Mouse (Mus musculus): ENCODE data around the gene St6galnac5. TPM values are rescaled to one million over a fixed set of nuclear protein-coding genes. Genes with fewer than 3 reads are reported as not detected.

The St6galnac5 gene
- total RNA-seq, 2 experiments from 2014 or later, result not detected

DNA sequence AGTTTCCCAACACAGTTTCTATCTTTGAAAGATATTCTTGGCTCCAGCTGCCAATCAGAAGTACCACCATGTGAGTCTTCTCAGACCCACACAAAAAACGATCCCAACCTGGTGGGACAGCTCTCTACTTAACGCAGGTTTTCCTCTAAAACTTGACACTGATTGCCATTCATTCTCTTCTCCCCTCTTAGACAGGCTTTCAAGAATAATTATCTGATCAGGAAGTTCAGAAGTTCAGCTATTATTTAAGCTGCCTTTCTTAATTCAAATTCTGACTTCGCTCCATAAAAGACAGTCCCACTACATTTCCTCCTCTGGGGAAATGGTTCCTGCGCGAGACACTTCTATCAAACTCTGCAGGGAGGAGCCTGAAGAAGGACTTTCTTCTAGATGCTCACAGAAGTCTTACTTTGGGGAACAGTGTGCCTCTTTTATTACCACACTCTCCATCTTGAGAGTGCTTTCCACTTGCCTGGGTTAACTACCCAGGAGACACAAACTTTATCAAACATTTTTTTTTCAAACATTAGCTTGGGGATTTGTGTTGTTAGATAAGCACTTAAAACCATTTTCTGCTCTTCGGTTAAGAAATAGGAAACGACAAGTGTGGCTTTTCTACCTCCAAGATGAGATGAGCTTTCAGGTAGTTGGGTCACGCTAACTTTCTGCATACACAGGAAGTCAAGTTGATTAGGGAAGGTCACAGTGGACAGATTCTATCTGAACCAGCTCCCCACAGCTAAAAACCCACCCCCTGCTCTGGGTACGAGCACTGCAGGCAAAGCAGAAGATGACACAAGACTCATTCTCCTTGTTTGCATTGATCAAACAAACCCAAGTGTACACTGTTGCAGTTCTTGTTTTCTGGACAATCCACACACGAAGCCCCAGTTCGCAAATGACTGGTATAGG lies 30.2 kb downstream of the St6galnac5 start:
- intact Hi-C loops (cut with DNase I), result loop anchor here (10.0 kb wide), 1 partner anchor 167 kb away; no protein-coding TSS in a partner anchor
- DNase-seq, result no peak

DNA sequence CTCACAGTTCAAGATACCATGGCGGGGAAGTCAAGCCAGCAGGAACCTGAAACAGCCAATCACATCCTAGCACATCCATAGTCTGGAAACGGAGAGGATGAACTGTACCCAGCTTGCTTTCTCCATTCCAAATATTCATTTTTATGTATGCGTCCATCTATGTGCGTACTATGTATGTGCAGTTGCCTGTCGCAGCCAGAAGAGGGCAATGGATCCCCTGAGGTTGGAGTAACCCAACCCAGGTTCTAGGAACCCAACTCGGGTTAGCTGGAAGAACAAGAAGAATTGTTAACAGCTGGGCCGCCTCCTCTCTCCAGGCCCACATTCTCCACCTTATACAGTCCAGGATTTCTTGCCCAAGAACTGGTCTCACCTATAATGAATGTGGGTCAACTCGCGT lies 31.1 kb downstream of the St6galnac5 start:
- intact Hi-C loops (cut with DNase I), result loop anchor here (10.0 kb wide), 1 partner anchor 166 kb away; no protein-coding TSS in a partner anchor
- no peak for DNase-seq

DNA sequence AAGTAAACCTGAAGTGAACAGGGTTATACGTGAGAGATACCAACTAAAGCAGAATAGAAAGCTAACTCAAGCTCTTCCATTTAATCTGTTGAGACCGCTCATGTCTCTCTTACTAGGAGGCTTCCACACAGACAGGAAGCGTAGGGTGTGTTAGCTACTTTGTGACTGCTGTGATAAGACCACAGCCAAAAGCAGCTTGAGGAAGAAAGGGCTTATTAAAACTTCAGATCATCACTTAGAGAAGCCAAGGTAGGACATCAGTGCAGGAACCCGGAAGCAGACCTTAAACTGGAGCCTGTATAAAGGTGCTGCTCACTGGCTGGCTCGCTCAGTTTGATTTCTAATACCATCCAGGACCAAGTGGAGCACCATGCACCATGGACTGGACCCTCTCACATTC lies 31.7 kb downstream of the St6galnac5 start:
- intact Hi-C loops (cut with DNase I), result loop anchor here (10.0 kb wide), 1 partner anchor 165 kb away; no protein-coding TSS in a partner anchor
- no peak for DNase-seq

- no peak for DNase-seq
- intact Hi-C loops (cut with DNase I), result no loop called here
These were observed 32.7 kb downstream of the St6galnac5 start for GRCm38 (mm10) chr3:152949233-152949777.

GRCm38 (mm10) chr3:152948556-152948955 lies 33.5 kb downstream of the St6galnac5 start:
- intact Hi-C loops (cut with DNase I), result no loop called here
- no peak for DNase-seq

- no peak for DNase-seq
- intact Hi-C loops (cut with DNase I), result no loop called here
These were observed 34.9 kb downstream of the St6galnac5 start for GRCm38 (mm10) chr3:152947031-152947640.

GRCm38 (mm10) chr3:152944766-152945165 lies 37.3 kb downstream of the St6galnac5 start:
- DNase-seq, result peak; percentile 38 to 46
- intact Hi-C loops (cut with DNase I), result no loop called here

GRCm38 (mm10) chr3:152942985-152943384 lies 39.1 kb downstream of the St6galnac5 start:
- DNase-seq, result peak; percentile 9 to 20
- intact Hi-C loops (cut with DNase I), result no loop called here

GRCm38 (mm10) chr3:152941671-152942070 lies 40.4 kb downstream of the St6galnac5 start:
- intact Hi-C loops (cut with DNase I), result no loop called here
- no peak for DNase-seq

GRCm38 (mm10) chr3:152936313-152936712 lies 45.7 kb downstream of the St6galnac5 start:
- intact Hi-C loops (cut with DNase I), result no loop called here
- DNase-seq, result no peak

- intact Hi-C loops (cut with DNase I), result no loop called here
- no peak for DNase-seq
These were observed 48.3 kb downstream of the St6galnac5 start for GRCm38 (mm10) chr3:152933737-152934136.

DNA sequence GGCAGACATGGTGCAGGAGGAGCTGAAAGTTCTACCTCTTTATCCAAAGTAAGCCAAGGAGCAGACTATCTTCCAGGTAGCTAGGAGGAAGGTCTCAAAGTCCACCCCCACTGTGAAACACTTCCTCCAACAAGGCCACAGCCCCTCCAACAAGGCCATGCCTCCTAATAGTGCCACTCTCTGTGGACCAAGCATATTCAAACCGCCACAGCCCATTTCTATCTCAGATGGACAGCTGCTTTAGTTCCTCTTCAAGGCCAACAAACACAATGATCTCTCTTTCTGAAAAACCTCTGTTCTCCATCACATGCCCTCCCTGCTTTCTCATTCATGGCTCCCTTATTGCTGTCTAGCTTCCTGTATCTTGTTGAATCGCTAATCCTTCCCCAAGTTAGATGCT lies 49.5 kb downstream of the St6galnac5 start:
- DNase-seq, result no peak
- intact Hi-C loops (cut with DNase I), result no loop called here

DNA sequence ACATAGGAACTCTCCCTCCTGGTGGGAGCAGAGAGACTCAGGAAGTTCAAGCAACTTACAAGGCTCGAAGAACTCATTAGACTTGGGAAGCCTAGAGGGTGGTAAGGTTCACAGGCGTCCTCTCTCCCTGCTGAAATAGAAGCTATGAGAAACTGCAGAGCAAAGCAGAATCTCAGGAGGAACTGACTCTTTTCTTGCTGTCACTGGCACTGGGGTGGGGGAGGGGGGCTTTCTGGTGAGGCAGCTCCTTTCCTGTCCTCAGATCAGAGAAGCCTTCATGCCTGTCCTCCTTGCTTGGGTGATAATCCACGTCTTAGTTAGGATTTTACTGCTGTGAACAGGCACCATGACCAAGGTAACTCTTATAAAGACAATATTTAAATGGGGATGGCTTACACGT lies 50.0 kb downstream of the St6galnac5 start:
- intact Hi-C loops (cut with DNase I), result no loop called here
- no peak for DNase-seq

- DNase-seq, result no peak
- intact Hi-C loops (cut with DNase I), result no loop called here
These were observed 50.7 kb downstream of the St6galnac5 start for GRCm38 (mm10) chr3:152931354-152931753.

DNA sequence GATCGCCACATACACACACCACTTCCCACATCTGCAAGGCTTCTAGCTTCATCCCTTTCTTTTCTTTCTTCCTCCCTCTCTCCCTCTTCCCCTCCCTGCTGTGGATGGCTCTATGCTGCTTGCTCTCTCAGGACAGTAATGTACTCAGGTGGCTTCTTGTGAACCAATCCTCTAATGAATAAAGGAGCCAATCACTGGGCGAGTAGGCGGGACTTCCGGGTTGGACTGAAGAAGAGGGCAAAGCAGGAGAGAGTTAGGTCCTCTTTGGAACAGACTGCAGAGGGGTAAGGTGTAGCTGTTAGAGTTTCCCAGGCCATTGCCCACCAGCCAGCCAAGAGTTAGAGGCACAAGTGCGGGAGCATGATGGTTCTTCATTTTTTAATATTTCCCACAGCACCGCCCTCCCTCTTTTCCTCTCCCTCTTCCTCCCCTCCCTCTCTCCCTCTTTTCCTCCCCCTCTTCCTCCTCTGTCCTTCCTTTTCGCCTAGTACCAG lies 52.2 kb downstream of the St6galnac5 start:
- DNase-seq, result no peak

GRCm38 (mm10) chr3:152929256-152929787 lies 52.7 kb downstream of the St6galnac5 start:
- intact Hi-C loops (cut with DNase I), result no loop called here
- DNase-seq, result no peak

More for the DNA sequence above, 52.2 kb downstream of the St6galnac5 start:
- intact Hi-C loops (cut with DNase I), result no loop called here

DNA sequence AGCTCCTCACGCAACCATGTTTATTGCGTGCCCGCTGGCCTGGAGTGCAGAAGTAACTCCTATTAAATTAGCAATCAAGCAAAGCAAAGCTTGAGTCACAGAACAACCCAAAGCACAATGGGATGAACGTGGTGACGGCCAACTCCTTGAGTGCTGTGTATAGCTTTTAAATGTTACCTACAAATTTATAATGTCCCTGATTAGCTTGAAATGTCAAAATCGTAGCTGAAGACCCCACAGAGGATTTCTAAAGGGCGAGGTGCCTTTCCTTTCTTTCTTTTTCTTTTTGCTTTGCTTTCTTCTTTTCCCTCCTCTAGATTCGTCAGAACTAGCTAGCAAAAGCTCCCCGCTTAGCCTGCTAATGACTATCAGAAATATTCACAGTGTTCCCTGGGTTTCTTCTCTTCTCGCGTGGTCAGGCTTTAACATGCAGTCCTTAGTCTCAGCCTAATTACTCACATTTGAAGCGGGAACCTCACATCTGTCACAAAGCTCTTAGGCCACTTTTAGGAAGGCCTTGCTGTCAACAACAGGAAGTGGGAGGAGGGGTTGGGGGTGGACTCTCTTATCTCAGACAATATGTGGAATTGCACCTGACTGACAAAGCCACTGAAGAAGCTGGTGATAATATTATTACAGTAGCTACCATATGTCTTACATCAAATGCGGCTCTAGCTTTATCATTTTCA lies 53.6 kb downstream of the St6galnac5 start:
- intact Hi-C loops (cut with DNase I), result no loop called here
- DNase-seq, result no peak

GRCm38 (mm10) chr3:152926166-152926565 lies 55.9 kb downstream of the St6galnac5 start:
- DNase-seq, result no peak
- intact Hi-C loops (cut with DNase I), result no loop called here

GRCm38 (mm10) chr3:152925364-152925763 lies 56.7 kb downstream of the St6galnac5 start:
- intact Hi-C loops (cut with DNase I), result no loop called here
- no peak for DNase-seq

- no peak for DNase-seq
- intact Hi-C loops (cut with DNase I), result no loop called here
These were observed 58.5 kb downstream of the St6galnac5 start for GRCm38 (mm10) chr3:152923530-152923929.

Data from heart, postnatal 14 days (tissue).